8 mouse cellular contexts compared by ENCODE assay signal in genomic region chr13:43579740-43580139, GRCm38 (mm10). TPM values are rescaled to one million over a fixed set of nuclear protein-coding genes. Genes with fewer than 3 reads are reported as not detected.
DNase-seq lines count a peak whose midpoint lies in the region; ATAC-seq and TF ChIP-seq lines count a peak whose summit lies in the region.

No protein-coding gene starts in this region.

- no peaks in the 10 kb centered on the region for H3K36me3 ChIP-seq in lung, postnatal 0 days (ENCODE audit: insufficient read depth, low read length)
- no peaks in the 10 kb centered on the region for H3K36me3 ChIP-seq in testis, adult 2 months (ENCODE audit: control insufficient read depth, insufficient read depth, low read length)

- H3K27ac ChIP-seq in lung, postnatal 0 days (ENCODE audit: low read length), result no peak overlapping the region
- no peak overlapping the region for H3K27ac ChIP-seq in testis, adult 2 months (ENCODE audit: control insufficient read depth, insufficient read depth, low read depth, low read length)

- TF ChIP-seq CTCF in lung, postnatal 0 days (IDR thresholded peaks at IDR 0.05), result peak; percentile 81
- peak; percentile 87 for TF ChIP-seq CTCF in testis, adult 2 months (IDR thresholded peaks at IDR 0.05; ENCODE audit: control insufficient read depth, insufficient read depth, insufficient replicate concordance, low read depth, low read length)

- TF ChIP-seq POLR2A in testis, adult 2 months (IDR thresholded peaks at IDR 0.05; ENCODE audit: control insufficient read depth, low read depth, low read length), result no peak

- no peak overlapping the region for H3K4me3 ChIP-seq in lung, postnatal 0 days (ENCODE audit: low read depth, low read length)
- no peak overlapping the region for H3K4me3 ChIP-seq in testis, adult 2 months (ENCODE audit: control insufficient read depth, low read depth, low read length)

- H3K4me2 ChIP-seq in lung, postnatal 0 days (replicated peaks; ENCODE audit: low read depth, low read length), result no peak overlapping the region

- ATAC-seq in hematopoietic stem cell, adult 5-6 weeks (replicated peaks in 1 of 2; ENCODE audit: insufficient read depth in 1 of 2, low FRiP score in 2 of 2, low TSS enrichment in 1 of 2, low read depth in 1 of 2, poor library complexity in 2 of 2, severe bottlenecking in 2 of 2), result peak; percentile 75 to 78
- no peak; the same call in 1 of the 2 replicates for ATAC-seq in lung, postnatal 0 days

- 20% methylated on average over 18 of the region's 18 CpGs for WGBS in lung, postnatal 0 days

- H3K27me3 ChIP-seq in lung, postnatal 0 days (replicated peaks; ENCODE audit: insufficient read depth, low read length), result no peaks in the 10 kb centered on the region
- no peaks in the 10 kb centered on the region for H3K27me3 ChIP-seq in testis, adult 2 months (ENCODE audit: control insufficient read depth, insufficient read depth, low read length)

- 0 out of 2 replicates have a peak, but pooled peaks cover 3% of the 10 kb centered on the region for H3K4me1 ChIP-seq in lung, postnatal 0 days (ENCODE audit: insufficient read depth, low read depth, low read length)
- H3K4me1 ChIP-seq in testis, adult 2 months (ENCODE audit: control insufficient read depth, insufficient read depth, low read length), result 0 out of 2 replicates have a peak, but pooled peaks cover 2% of the 10 kb centered on the region

- no peak for TF ChIP-seq EP300 in lung, postnatal 0 days (IDR thresholded peaks at IDR 0.05)

- H3K9ac ChIP-seq in lung, postnatal 0 days (replicated peaks; ENCODE audit: low read depth), result no peak overlapping the region

- DNase-seq in heart, adult 11 months, result peak; percentile 93
- DNase-seq in heart, adult 8-10 months (ENCODE audit: low spot score), result no peak
- DNase-seq in 3T3-L1 (ENCODE audit: low read depth, low spot score) (peak; percentile 68), adipocyte (ENCODE audit: low spot score) (peak; percentile 51)
- peak; percentile 41 for DNase-seq in embryo, embryonic 11.5 days (ENCODE audit: low read depth, low spot score)
- DNase-seq in lung, postnatal 0 days (ENCODE audit: low spot score), result peak; percentile 53

- H3K9me3 ChIP-seq in lung, postnatal 0 days (ENCODE audit: low read length), result no peaks in the 10 kb centered on the region

RNA-seq across cellular contexts. Expression of gene Mcur1, which starts 19.7 kb away (rescaled TPM):
- 10 to 100 TPM; 43.2 to 51.2 (median 48.7) TPM for total RNA-seq in heart, adult 8-10 months (2022)
- total RNA-seq in hematopoietic stem cell, adult 5-6 weeks (2017), result 32.2 and 34.8 TPM in 2 replicates
- 20.0 and 21.0 TPM in 2 replicates for polyA plus RNA-seq in lung, postnatal 0 days (2015; fragmentation: Nextera tagmentation; extraction: Ambion mirVana)
- 1.2 and 1.5 TPM in 2 replicates for polyA plus RNA-seq in testis, adult 2 months (2012; rRNA removed)

RNA-seq across cellular contexts. Expression of gene Rnf182, which starts 35.8 kb away (rescaled TPM):
- under 1 TPM in 2 of 4 experiments, not detected in 2; 0.09 to 0.16 TPM for total RNA-seq in heart, adult 8-10 months (2022)
- 2.3 TPM in 1 of 2 replicates, not detected in the other for total RNA-seq in hematopoietic stem cell, adult 5-6 weeks (2017)
- polyA plus RNA-seq in lung, postnatal 0 days (2015; fragmentation: Nextera tagmentation; extraction: Ambion mirVana), result 0.37 and 0.63 TPM in 2 replicates
- polyA plus RNA-seq in testis, adult 2 months (2012; rRNA removed), result 0.76 and 1.3 TPM in 2 replicates
